Mouse (Mus musculus): ENCODE results near the gene Cadps2.
A peak's percentile ranks its signal among the peaks of the same experiment; 100 is the strongest.

Cadps2 gene

DNA sequence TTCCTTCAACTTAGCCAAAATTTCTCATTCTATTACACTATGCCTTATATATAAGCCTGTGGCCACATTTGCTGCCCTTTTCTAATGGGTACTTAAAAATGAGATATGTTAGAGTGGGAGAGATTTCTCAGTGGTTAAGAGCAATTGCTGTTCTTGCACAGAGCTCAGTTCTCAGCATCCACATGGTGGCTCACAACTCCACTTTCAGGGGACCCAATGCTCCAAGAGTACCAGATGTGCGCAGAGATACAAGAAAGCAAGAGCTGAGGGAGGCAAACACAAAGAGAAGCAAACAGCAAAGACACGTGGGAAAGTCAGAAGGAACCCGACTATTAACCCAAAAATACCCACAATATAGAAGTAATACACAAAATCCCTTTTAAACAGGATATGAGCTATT lies 77.0 kb downstream of the Cadps2 start:
- DNase-seq (ENCODE audit: low read depth, low spot score) = no peak

DNA sequence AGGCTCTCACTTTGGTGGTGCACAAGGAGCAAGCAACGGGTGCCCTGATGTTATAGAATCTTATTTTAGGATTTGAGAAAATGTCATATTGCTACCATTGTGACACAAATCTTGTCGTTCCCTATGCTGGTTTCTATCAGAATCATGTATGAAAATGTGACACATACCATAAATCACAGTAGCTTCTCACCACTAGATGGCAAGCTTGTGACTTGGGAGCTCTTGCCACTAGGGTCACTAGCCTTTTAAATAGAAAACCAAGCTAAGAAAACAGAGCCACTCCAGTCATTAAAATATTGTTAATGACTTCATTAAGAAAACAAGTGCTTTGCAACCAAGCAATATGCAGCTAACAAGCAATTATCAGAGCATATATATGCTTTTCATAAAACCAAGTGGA lies 81.0 kb downstream of the Cadps2 start:
- peak; percentile 51 for DNase-seq (ENCODE audit: low read depth, low spot score)

DNA sequence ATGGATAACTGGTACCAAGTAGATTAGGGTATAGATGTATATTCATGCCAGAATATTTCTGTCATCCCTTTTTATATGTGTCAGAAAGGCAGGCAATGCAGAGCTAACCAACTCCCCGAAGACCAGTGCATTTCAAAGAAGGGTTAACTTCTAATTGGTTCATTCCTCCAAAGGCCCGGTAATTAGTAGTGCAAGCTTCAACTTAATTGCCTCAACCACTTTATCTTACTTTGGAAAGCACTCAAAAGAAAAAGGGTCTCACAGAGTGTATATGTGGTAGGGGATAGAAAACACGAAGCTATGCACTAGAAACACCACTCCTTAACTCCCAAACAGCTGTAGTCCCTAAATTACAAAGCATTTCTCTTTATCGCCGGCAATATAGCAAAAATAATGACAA lies 90.4 kb downstream of the Cadps2 start:
- no peak for DNase-seq (ENCODE audit: low read depth, low spot score)

DNA sequence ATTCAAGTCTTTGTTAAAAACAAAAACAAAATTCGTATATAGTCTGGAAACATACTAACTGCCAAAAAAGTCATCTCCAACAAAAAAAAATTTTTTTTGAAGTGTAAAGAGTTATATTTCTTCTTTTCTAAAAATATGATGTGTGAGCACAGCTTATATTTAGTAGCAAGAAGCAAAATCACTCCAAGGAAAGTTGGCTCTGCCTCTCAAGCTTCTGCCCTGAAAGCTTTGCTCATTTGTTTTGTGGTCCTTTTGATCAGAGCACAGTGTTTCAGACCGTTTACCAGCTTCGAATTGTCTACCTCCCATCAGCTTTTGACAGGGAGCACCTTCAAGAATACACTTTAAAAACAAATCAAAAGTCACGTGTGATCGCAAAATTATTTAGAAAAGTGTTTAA lies 99.2 kb downstream of the Cadps2 start:
- no peak for DNase-seq (ENCODE audit: low read depth, low spot score)

DNA sequence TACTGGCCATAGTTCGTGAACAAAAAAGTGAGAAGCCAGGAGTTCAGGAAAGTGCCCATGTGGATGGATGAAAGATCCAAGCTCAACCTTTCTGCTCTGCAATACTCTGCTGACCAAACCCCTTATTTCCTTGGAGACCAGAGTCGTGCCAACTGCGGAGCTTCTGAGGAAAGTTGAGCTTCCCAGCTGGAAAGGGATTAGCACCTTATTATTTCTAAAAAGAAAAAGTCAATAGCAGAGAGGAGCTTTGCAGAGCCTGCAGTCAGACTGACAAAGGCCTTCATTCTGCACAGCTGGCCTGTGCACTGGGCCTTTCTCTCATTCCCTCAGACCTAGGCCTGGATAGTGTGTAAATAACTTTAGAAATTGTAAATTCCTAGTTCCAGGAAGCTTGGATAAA lies 106.5 kb downstream of the Cadps2 start:
- no peak for DNase-seq (ENCODE audit: low read depth, low spot score)

DNA sequence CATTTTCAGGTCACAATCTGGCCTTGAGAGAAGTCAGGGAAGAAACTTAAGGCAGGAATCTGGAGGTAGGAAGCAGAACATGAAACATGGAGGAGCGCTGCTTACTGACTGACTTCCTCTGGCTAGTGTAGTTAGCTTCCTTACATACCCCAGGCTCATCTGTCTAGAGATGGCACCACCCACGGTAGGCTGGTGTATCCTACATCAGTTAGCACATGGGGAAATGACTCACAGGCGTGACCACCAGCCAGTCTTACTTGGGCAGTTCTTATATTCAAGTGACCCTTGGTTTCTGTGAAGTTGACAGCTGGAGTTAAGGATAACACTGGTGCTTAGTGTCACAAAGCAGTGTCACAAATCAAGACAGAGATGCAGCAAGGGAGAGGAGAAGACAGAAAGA lies 110.6 kb downstream of the Cadps2 start:
- DNase-seq (ENCODE audit: low read depth, low spot score) = no peak

DNA sequence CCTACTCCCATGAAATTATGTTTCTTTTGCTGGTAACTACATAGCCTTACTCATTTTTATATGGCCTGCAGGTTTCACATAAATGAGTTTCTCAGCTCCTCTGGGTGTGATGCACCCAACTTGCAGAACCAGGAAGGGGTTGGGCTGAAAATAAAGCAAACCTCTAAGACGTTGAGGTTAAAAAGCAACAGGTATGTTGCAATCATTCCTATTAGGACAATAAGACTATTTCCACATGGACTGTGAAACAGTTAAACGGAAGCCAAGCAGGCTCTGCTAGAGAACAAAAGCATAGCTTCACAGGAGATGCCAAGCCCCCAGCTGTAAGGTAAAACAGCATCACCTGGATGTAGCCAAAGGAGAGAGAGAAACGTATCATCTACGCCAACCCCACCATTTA lies 115.5 kb downstream of the Cadps2 start:
- DNase-seq (ENCODE audit: low read depth, low spot score) = no peak

DNA sequence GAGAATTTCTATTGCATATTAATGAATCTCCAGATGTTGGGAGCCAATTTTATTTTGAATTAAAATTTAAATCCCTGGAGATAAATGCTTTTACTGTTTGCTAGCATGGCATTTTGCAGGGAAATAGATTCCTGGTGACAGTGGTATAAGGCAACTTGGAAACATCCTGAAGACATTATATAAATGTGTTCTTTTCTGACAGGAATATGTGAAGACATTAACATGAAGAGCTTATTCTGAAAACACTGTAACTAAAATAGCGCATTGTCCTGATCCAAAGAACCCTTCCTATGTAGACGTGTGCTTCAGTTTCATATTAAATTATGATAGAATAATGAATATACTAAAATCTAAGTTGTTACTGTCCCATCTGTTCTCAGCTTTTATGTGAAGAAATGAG lies 118.8 kb downstream of the Cadps2 start:
- DNase-seq (ENCODE audit: low read depth, low spot score) = no peak

DNA sequence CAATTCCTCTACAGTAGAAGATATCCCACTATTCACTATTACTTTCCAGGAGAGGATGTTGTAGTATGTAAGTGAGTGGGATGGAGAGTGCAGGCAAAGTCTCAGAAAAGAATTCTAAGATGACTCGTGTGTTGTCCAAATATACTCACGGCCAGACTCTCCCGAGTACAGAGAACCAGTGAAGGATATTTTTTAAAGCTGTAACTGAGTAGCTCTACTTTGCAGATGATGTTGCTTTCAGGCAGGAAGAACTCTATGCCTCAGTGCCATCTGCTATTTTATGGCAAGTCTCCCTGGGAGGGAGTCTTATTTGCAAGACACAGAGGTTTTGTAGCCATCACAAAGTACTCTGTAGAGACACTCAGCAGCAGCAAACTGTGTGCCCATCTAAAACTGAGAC lies 131.7 kb downstream of the Cadps2 start:
- DNase-seq (ENCODE audit: low read depth, low spot score) = no peak

DNA sequence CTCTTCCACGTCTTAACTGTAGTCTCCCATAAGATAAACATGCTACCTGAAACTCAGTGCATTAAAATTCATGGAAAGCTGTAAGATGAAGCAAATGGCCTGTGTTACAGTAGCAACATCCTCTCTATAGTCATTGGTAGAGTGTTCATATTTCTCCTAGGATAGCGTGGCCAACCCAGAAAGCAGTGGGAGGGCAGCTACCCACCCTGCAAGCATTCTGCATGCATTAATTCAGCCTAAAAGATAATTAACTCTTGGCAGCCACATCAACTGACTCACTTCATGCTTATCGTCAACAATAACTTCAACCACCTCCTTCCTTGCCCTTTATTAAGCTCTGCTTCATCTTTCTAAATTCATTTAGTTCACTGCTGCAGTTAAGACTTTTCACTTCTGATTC lies 138.3 kb downstream of the Cadps2 start:
- no peak for DNase-seq (ENCODE audit: low read depth, low spot score)

DNA sequence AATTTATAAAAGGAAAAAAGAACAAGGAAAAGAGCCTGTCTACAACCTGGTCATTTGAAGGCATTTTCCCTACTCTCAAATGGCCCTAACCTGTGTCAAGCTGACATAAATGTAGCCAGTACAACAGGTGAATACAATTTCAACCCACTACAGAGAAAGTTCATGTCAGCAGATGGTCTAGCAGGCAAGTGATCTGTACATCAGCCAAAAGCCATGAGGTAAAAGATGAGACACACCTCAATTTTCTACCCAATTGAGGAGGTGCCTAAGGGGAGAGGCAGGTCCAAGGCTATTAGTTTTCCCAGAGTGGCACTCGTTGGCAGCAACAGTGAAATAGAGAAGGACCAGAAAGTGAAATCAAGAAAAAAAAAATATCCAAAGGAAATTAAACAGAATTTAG lies 161.0 kb downstream of the Cadps2 start:
- no peak for DNase-seq (ENCODE audit: low read depth, low spot score)

DNA sequence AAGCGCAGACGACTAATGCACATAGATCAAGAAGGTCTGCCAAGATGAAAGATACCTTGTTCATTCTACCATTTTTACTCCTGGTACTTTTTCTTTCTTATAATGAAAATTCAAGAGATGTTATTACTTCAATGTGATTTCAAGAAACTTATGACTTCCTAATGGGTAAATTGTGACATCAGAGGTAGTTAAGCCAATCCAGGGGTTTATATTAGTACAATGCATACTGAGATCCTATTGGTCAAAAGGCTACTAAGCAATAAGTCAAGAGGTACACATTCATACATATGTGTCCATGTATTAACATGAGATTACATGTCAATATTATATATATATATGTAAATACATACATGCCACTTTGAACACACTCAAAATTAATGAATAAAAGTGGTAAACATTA lies 184.2 kb downstream of the Cadps2 start, which contains the start of gene Rnf148:
Rnf148 (minus strand) TSS at position 101 of the 400 bp plus-strand sequence.
- DNase-seq (ENCODE audit: low read depth, low spot score) = no peak

DNA sequence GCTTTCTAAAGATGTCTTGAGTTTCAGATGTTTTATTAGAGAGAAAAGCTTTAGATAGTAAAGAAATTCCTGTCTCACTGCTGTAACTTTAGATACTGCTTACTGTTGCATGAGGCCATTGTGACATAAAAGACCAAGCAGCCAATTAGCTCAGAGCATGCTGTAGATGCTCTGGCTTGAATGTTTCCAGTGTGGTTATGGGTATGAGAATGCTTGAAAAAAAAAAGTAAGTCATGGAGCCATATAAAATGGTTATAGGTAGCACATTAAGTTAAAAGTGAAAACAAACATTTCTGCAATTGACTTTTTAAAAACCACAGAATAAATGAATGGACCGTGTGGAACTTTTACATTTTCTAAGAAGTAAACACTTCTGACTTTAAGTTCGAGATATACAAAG lies 189.0 kb downstream of the Cadps2 start, which contains the start of gene Rnf133:
Rnf133 (minus strand) TSS at position 101 of the 400 bp plus-strand sequence.
- no peak for DNase-seq (ENCODE audit: low read depth, low spot score)

DNA sequence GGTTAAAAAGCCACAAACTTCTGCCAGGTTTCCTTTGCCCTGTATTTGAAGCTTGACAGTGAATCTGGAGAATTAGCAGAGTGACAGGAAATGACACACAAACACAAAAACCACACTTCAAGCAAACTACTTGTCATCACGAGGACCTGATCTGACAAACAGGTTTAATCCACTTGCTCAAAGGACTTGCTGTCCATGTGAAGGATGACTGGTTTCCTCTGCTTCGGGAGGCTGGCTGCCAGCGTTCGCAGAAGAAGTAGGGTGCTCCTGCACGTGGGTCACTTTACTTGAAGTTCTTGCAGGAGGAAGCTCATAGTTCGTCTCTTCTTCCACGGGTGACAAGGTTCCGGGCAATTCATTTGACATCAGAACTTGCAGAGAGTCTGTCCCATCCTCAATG lies 190.5 kb downstream of the Cadps2 start:
- no peak for DNase-seq (ENCODE audit: low read depth, low spot score)

DNA sequence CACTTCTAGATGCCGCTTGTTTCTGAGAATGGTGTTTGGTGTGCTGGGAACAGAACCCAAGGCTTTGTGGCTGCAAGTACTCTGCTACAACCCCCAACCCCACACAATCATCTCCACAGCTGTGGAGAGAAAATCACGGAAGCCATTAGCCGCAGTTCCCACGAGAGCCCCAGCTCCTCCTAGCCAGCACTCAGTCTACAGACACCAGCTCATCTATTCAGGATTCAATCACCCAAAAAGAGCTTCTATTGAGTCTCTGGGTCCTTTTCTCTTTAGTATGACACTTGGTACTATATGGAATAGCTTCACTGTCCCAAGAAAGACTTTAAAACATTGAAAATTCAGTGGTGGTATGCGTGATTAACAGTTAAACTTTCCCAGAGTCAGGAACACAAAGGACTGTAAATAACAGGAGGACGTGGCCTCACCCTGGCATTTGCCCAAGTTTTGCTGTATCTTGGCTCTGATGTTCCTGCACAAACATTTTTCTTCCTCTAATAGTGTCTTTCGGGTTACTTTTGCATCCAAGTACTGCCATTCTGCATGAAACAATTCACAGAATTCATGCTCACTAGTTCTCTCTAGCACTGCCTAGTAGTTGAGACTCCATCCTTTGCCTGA lies 191.5 kb downstream of the Cadps2 start:
- DNase-seq (ENCODE audit: low read depth, low spot score) = no peak

DNA sequence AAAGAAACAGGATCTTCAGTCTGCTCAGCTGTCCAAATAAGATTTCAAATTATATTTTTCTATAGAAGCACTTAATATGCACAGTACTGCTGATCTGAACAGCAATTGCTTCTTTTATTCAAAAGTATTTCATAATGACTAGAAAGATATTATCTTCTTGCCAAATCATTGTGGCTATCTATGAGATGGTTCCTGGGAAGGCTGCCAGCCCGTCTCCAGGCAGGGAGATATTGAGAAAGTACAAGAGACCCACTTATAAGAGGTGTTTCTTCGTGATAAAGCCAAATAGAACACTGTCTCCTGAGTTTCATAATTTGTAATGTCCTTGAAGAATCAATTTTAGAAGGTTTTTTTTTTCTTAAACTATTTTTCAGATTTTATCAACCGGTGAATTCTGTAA lies 202.1 kb downstream of the Cadps2 start:
- no peak for DNase-seq (ENCODE audit: low read depth, low spot score)

DNA sequence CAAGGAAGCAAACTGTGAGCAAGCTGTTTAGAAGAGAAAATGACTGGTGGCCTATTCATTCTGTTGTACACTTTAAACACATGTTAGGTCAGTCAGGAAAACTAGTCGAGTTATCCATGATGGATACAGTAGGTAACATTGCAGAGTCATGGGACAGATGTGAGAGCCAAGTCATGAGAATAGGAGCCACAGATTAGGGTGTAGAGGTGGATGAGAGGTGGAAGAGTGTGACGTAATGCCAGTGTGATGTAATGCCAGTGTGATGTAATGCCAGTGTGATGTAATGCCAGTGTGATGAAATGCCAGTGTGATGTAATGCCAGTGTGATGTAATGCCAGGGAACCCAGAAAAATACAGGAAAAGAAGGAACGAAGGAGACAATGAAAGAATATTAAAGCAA lies 204.0 kb downstream of the Cadps2 start:
- no peak for DNase-seq (ENCODE audit: low read depth, low spot score)

DNA sequence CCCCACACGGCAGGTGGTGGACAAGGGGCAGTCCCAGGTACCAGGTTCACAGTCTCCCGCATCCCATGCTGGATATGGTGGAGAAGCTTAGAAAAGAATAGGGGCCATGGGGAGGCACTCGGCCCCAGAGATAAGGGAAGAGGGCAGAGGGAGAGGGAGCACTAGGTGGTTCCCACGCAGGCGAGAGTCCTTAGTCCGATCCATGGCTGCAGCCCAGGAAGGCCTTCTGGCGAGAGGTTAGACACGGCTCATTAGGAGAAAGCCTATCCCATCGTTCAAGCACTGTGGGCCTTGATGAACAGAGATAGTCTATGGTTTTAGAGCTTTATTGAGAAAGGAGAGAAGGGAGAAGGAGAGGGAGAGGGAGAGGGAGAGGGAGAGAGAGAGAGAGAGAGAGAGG lies 205.2 kb downstream of the Cadps2 start:
- DNase-seq (ENCODE audit: low read depth, low spot score) = no peak

DNA sequence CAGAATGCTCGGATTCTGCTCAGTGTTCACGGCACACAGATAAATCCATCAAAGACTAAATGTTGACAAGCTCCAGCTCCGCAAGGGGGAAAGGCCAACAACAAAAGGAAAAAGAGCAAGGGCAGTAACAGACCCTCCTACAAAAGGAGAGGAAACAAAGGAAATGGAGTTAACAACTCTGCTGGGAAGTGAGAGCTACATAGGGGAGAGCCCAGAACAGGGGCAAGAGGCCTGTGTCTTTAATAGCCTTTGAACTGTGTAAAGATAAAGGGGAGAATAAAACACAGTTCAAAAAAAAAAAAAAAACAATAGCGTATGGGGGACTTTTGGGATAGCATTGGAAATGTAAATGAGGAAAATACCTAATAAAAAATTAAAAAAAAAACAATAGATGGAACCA lies 208.8 kb downstream of the Cadps2 start:
- no peak for DNase-seq (ENCODE audit: low read depth, low spot score)

DNA sequence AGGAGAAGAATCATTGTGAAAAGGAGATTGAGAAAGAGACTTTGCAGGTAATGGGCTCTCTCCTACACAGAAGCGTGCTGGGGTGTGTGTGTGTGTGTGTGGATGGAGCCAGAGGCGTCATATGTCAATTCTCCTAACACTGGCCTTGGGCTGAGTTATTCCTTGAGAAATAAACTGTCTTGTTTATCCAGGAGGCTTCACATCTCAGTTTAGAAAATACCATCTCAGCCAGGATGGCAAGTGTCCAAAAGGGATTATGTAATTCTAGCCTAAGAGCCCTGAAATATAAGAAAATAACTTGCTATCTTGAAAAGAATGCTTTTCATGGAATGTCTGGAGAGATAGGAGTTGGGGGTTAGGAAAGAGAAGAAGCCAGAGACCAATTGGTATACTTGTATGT lies 264.1 kb downstream of the Cadps2 start:
- no peak for DNase-seq (ENCODE audit: low read depth, low spot score)

DNA sequence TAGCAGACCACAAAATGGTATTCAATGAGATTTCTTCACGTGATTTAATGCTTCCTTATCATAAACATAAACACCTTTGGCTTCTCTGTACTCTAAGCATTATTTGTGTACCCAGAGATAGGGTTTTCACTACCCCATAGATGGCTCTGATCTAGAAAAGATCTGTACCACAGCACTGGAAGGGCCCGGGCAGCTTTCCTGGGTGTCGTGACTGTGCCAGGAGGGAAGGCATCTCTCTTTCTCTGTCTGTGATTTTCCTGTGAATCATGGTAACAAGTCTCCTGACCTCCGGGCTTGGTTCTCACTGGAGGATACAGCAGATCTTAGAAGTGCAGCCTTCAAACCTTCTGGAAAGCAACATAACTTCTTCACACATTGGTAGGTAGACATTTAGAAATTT lies 265.5 kb downstream of the Cadps2 start:
- no peak for DNase-seq (ENCODE audit: low read depth, low spot score)

DNA sequence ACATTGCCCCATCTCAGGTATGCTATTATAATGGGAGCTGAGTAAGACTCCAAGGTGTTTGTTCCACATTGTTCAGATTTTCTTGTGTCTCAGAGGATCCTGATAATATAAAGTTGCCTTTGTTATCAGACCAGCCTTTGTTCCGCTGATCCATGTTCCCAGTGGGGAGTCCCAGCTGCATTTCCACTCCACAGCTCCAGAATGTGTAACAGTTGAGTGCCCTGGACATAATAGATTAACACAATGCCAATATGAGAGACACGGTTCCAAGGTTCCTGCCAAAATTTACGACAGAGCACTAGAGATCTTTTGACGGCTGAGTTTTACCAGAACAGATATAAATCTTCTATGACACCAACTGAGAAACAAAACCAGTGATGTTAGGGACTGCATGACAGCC lies 266.8 kb downstream of the Cadps2 start:
- DNase-seq (ENCODE audit: low read depth, low spot score) = peak; percentile 32

DNA sequence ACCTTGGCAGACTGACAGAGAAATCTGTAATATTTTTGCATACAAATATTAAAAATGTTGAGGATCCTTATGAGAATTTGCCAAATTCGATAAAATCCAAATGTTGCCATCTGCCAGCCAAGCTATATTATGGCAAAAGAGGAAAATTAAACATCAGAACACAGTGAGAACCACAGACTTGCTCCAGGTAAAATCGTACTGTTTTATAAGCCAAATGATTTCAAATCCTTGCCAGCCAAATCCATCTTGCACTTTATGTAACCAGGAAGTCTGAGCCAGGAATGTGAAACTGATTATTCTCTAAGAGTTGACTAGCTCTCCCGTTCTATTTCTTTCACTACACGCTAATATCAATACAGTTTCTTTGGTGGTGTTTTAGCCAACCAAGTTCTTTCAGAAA lies 269.5 kb downstream of the Cadps2 start:
- DNase-seq (ENCODE audit: low read depth, low spot score) = no peak

DNA sequence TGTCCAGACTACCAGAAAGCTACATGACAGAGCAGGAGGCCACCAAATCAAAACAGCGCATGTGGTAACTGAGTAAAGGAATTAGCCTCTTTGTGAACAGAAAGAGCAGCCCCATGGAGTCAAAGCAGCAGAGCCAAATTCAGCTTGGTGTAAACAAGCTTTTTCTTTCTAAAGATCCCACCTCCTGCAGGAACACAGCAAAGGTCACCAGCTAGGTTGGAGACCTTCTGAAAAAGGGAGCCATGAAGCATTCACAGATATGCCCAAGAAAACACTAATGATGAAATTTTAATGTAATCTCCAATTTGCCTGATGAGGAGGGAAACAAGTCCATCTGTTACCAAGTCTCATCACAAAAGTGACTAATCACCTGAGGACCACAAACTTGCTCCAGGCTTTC lies 270.5 kb downstream of the Cadps2 start:
- DNase-seq (ENCODE audit: low read depth, low spot score) = no peak

Data from R1 (cell line).